In the genomic region with DNA sequence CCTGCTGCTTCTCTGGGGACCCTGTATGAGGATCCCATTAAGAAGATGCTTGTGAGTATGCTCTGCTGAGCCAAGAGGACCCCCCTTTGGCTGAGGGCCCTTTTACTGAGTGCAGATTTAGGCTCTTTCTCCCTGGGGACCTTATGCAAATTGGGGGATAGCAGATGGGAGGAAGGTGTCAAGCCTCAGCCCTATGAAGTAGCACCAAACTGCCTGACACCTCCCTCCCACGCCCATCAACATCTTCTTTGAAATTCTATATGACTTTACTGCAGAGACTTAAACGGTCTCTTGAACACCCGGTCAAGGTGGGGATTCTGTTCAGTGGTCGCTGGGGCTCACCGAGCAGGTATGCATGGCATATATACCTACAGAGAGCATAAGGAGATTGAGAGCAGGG, we compare ENCODE assay signal across 15 mouse cellular contexts. TPM values are rescaled to one million over a fixed set of nuclear protein-coding genes. Genes with fewer than 3 reads are reported as not detected.
A peak's percentile ranks its signal among the peaks of the same experiment; 100 is the strongest.
DNase-seq lines count a peak whose midpoint lies in the region; ATAC-seq and TF ChIP-seq lines count a peak whose summit lies in the region.
"Had no signal": no experiment of that assay in that cellular context is flagged by ENCODE, and none has a peak within 500 bp of the region (broad histone marks: within the 10 kb centered on the region; RNA-seq: fewer than 3 reads in every experiment).

No protein-coding gene starts in this region.

- H3K36me3 ChIP-seq in midbrain, embryonic 10.5 days: 0 out of 2 replicates have a peak, but pooled peaks cover 3% of the 10 kb centered on the region
- no peaks in the 10 kb centered on the region for H3K36me3 ChIP-seq in midbrain, embryonic 13.5 days
- H3K36me3 ChIP-seq: liver, embryonic 13.5 days had no signal

- peak overlapping the region; percentile 63 for H3K27ac ChIP-seq in gastrocnemius, adult 2 months
- H3K27ac ChIP-seq in midbrain, embryonic 10.5 days (replicated peaks): 0 out of 2 replicates have a peak overlapping the region, but pooled peaks have one; percentile 10
- H3K27ac ChIP-seq in midbrain, embryonic 13.5 days: no peak overlapping the region
- 0 out of 2 replicates have a peak overlapping the region, but pooled peaks have one; percentile 7 for H3K27ac ChIP-seq in brown adipose tissue, adult 24 weeks (replicated peaks; ENCODE audit: low read depth, low read length)
- H3K27ac ChIP-seq: liver, embryonic 13.5 days had no signal

- 66% methylated on average over 5 of the region's 5 CpGs for WGBS in midbrain, embryonic 10.5 days
- WGBS in midbrain, embryonic 13.5 days: 70% methylated on average over 5 of the region's 5 CpGs

- no peaks in the 10 kb centered on the region for H3K27me3 ChIP-seq in midbrain, embryonic 10.5 days (ENCODE audit: low read depth, poor library complexity, severe bottlenecking)
- no peaks in the 10 kb centered on the region for H3K27me3 ChIP-seq in midbrain, embryonic 13.5 days

- no peak for DNase-seq in gastrocnemius, adult 2 months
- DNase-seq in gastrocnemius, postnatal 36 days: no peak
- no peak for DNase-seq in midbrain, embryonic 10.5 days (ENCODE audit: low spot score)
- DNase-seq: adrenal gland, postnatal 36 days; cerebellum, postnatal 25 days; liver, embryonic 13.5 days; thymus, postnatal 14 days had no signal

- no peak for TF ChIP-seq CTCF in gastrocnemius, adult 2 months (IDR thresholded peaks at IDR 0.05)

- H3K4me1 ChIP-seq in midbrain, embryonic 10.5 days: peaks cover 83% of the 10 kb centered on the region
- peaks cover 73% of the 10 kb centered on the region for H3K4me1 ChIP-seq in midbrain, embryonic 13.5 days (replicated peaks)
- H3K4me1 ChIP-seq in brown adipose tissue, adult 24 weeks (ENCODE audit: control insufficient read depth, insufficient read depth, insufficient read length, low read length): peaks cover 24% of the 10 kb centered on the region

- H3K4me3 ChIP-seq in gastrocnemius, adult 2 months: no peak overlapping the region
- H3K4me3 ChIP-seq in midbrain, embryonic 10.5 days: no peak overlapping the region
- no peak overlapping the region for H3K4me3 ChIP-seq in midbrain, embryonic 13.5 days (replicated peaks)
- no peak overlapping the region for H3K4me3 ChIP-seq in brown adipose tissue, adult 24 weeks (ENCODE audit: insufficient read depth, low read depth, low read length)
- H3K4me3 ChIP-seq: liver, embryonic 13.5 days; myocyte had no signal

- H3K4me2 ChIP-seq in midbrain, embryonic 13.5 days (replicated peaks): no peak overlapping the region
- H3K4me2 ChIP-seq: liver, embryonic 13.5 days; midbrain, embryonic 11.5 days had no signal

- H3K9me3 ChIP-seq in midbrain, embryonic 10.5 days (replicated peaks): no peaks in the 10 kb centered on the region
- no peaks in the 10 kb centered on the region for H3K9me3 ChIP-seq in midbrain, embryonic 13.5 days
- H3K9me3 ChIP-seq: liver, embryonic 13.5 days had no signal

- no peak for ATAC-seq in midbrain, embryonic 13.5 days
- no peak for ATAC-seq in frontal cortex, adult (ENCODE audit: low TSS enrichment)
- no peak for ATAC-seq in erythroblast, adult 5-6 weeks (replicated peaks; ENCODE audit: low FRiP score, poor library complexity, severe bottlenecking)
- ATAC-seq: activated CD4-positive, CD25-positive, alpha-beta regulatory T cell, adult 4 months; lung, postnatal 0 days had no signal

- intact Hi-C loops in gastrocnemius, adult 2 months (cut with DNase I): no loop called here
- intact Hi-C loops in gastrocnemius, postnatal 36 days (cut with DNase I): no loop called here

- H3K9ac ChIP-seq in midbrain, embryonic 13.5 days (replicated peaks): no peak overlapping the region
- H3K9ac ChIP-seq: liver, embryonic 13.5 days had no signal

RNA-seq across cellular contexts. Expression of gene Pik3c2b, which starts 7.6 kb away (rescaled TPM):
- 10 to 100 TPM in 1 of 2 experiments, 1 to 10 TPM in 1; 9.8 to 11.0 TPM for total RNA-seq in gastrocnemius, adult 2 months (2021)
- 10 to 100 TPM in 1 of 2 experiments, 1 to 10 TPM in 1; 9.3 to 11.1 TPM for total RNA-seq in gastrocnemius, postnatal 36 days (2021)
- polyA plus RNA-seq in midbrain, embryonic 10.5 days (2016; fragmentation: Nextera tagmentation; extraction: Ambion mirVana): 14.1 and 18.2 TPM in 2 replicates
- polyA plus RNA-seq in midbrain, embryonic 13.5 days (2015; fragmentation: Nextera tagmentation; extraction: Ambion mirVana): 14.6 and 17.0 TPM in 2 replicates
- 1.1 and 1.5 TPM in 2 replicates for polyA plus RNA-seq in brown adipose tissue, adult 24 weeks (2012; ENCODE audit: insufficient read depth, insufficient read length, missing spikeins)
- 0.38 and 0.84 TPM in 2 replicates for total RNA-seq in erythroblast, adult 5-6 weeks (2015; ENCODE audit: low replicate concordance)
- 0.17 and 0.56 TPM in 2 replicates for total RNA-seq in erythroblast, adult 5-6 weeks (2017; ENCODE audit: low replicate concordance)

RNA-seq across cellular contexts. Expression of gene Mdm4, which starts 22.7 kb away (rescaled TPM):
- total RNA-seq in gastrocnemius, adult 2 months (2021): 10 to 100 TPM; 26.3 to 32.4 TPM
- total RNA-seq in gastrocnemius, postnatal 36 days (2021): 10 to 100 TPM; 22.7 to 28.1 TPM
- polyA plus RNA-seq in midbrain, embryonic 10.5 days (2016; fragmentation: Nextera tagmentation; extraction: Ambion mirVana): 34.6 and 37.7 TPM in 2 replicates
- polyA plus RNA-seq in midbrain, embryonic 13.5 days (2015; fragmentation: Nextera tagmentation; extraction: Ambion mirVana): 42.3 and 46.1 TPM in 2 replicates
- polyA plus RNA-seq in brown adipose tissue, adult 24 weeks (2012; ENCODE audit: insufficient read depth, insufficient read length, missing spikeins): 12.0 and 13.5 TPM in 2 replicates
- 38.2 and 53.6 TPM in 2 replicates for total RNA-seq in erythroblast, adult 5-6 weeks (2015; ENCODE audit: low replicate concordance)
- 69.9 and 74.2 TPM in 2 replicates for total RNA-seq in erythroblast, adult 5-6 weeks (2017; ENCODE audit: low replicate concordance)

Comparison
In these comparisons a context has a peak if more than half of its experiments do, and no peak if none do; other contexts are left out.
1. RNA of gene Pik3c2b, which starts 7.6 kb away (total RNA-seq): 9.3 to 11.1 TPM in gastrocnemius, postnatal 36 days and 9.8 to 11.0 TPM in gastrocnemius, adult 2 months; 0.17 to 0.84 TPM in erythroblast, adult 5-6 weeks; every median in the first group is over 4 times any median in the second.